Mouse (Mus musculus): Measurements from ENCODE around the gene Baiap2l2.

DNA sequence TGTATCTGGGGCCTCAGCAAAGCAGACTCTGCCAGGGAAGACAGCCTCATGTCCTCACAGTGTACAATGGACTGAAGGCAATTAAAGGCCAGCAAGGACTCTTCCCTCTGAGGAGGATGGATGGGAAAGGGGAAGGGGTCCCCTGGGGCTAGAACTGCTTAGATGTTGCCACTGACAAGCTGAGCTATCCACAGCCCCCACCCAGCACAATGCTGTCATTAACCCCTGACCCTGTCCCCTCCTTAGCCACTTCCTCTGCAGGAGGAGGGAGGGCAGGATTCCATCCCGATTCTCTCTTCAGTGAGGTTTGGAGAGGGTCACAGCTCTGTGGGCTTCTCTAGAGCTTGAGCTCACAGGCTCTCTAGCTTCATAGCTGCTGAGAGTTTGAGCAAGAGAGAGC lies 65.8 kb downstream of the Baiap2l2 start:
- TF ChIP-seq CTCF (IDR thresholded peaks at IDR 0.05; ENCODE audit: extremely low read depth, insufficient read depth, low read length) (no peak), POLR2A (IDR thresholded peaks at IDR 0.05; ENCODE audit: extremely low read depth, insufficient read depth, low read length) (no peak)
